Mouse (Mus musculus) lung, embryonic 16.5 days (tissue): Measurements from ENCODE around the gene Gm609. TPM values are rescaled to one million over a fixed set of nuclear protein-coding genes. Genes with fewer than 3 reads are reported as not detected.
A peak's percentile ranks its signal among the peaks of the same experiment; 100 is the strongest.

Experiments
- ATAC-seq: fragments of 200-750 bp; cut with Nextera tagmentation; 2 replicates; pipeline ENCODE4 v1.8.0; 2017; ENCODE audit warnings: low read depth, mild to moderate bottlenecking, moderate library complexity
- H3K27ac ChIP-seq: fragments of 300-500 bp; sonication (generic); 2 replicates; pipeline ENCODE4 v1.5.1; 2014; ENCODE audit warnings: mild to moderate bottlenecking, control low read depth, low read length
- H3K27me3 ChIP-seq: fragments of 300-500 bp; sonication (generic); 2 replicates; pipeline ENCODE4 v1.6.1; 2014; ENCODE audit warnings: low read depth, low read length, mixed read lengths; ENCODE audit not compliant: control insufficient read depth, insufficient read depth
- H3K36me3 ChIP-seq: fragments of 300-500 bp; sonication (generic); 2 replicates; pipeline ENCODE4 v1.6.1; 2014; ENCODE audit warnings: low read length; ENCODE audit not compliant: control insufficient read depth, insufficient read depth
- H3K4me1 ChIP-seq: fragments of 300-500 bp; sonication (generic); replicated peaks from 2 replicates; pipeline ENCODE4 v1.6.1; 2014; ENCODE audit warnings: low read length, mixed read lengths; ENCODE audit not compliant: control insufficient read depth, insufficient read depth
- H3K4me2 ChIP-seq: fragments of 300-500 bp; sonication (generic); 2 replicates; pipeline ENCODE4 v1.6.1; 2014; ENCODE audit warnings: low read depth, low read length, control low read depth
- H3K4me3 ChIP-seq: fragments of 300-500 bp; sonication (generic); 2 replicates; pipeline ENCODE4 v1.5.1; 2014; ENCODE audit warnings: mild to moderate bottlenecking, low read length, control low read depth
- H3K9ac ChIP-seq: fragments of 300-500 bp; sonication (generic); 2 replicates; pipeline ENCODE4 v1.6.1; 2014; ENCODE audit warnings: low read length, control low read depth
- H3K9me3 ChIP-seq: fragments of 300-500 bp; sonication (generic); 2 replicates; pipeline ENCODE4 v1.6.1; 2016; ENCODE audit warnings: low read length; ENCODE audit not compliant: control insufficient read depth
- WGBS: fragments of 180-500 bp; shearing (Covaris S2); extraction: QIAGEN DNeasy Blood & Tissue Kit; methylation state at CpG from one replicate; pipeline ENCODE4 v1.1.7; 2014; 5-methylcytosine and 5-hydroxymethylcytosine counted together
- polyA plus RNA-seq: library from polyadenylated mRNA; unstranded; fragments of >200 nt; fragmentation: Nextera tagmentation; extraction: Ambion mirVana; gene quantifications from 2 replicates; pipeline ENCODE4 v1.2.1, GENCODE M21; 2015

The Gm609 gene
- polyA plus RNA-seq, 1 experiment from 2014 or later = not detected

DNA sequence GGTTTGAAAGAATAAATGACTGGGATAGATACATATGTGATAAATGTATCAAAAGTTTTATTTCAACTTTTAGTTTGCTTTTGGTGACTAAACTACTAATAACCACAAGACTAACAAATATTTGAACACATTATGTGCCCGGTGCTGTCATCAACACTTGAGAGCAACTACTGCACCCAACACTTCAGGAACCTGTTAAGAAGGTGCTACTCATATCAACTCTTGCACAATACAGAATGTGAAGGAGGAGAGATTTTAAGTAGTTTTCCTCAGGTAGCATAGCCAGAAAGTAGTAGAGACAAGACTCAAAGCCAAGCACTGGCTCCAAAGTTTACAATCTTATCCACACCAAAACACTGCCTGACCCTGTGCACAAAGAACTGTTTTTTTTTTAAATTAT, 90.7 kb downstream of the Gm609 start:
- WGBS = 69% methylated on average over 1 of the region's 1 CpGs
- Histone ChIP-seq H3K27me3 (no peaks in the 10 kb centered on the region), H3K4me3 (no peak overlapping the region), H3K9me3 (no peaks in the 10 kb centered on the region), H3K36me3 (no peaks in the 10 kb centered on the region), H3K9ac (no peak overlapping the region), H3K4me2 (no peak overlapping the region), H3K27ac (no peak overlapping the region), H3K4me1 (peaks cover 13% of the 10 kb centered on the region)
- peak; percentile 48; the same call in 1 of the 2 replicates for ATAC-seq

GRCm38 (mm10) chr16:45399947-45400555, 92.7 kb downstream of the Gm609 start:
- Histone ChIP-seq H3K27ac (peak overlapping the region; percentile 73), H3K4me3 (no peak overlapping the region), H3K4me2 (no peak overlapping the region), H3K4me1 (peaks cover 13% of the 10 kb centered on the region), H3K9ac (0 out of 2 replicates have a peak overlapping the region, but pooled peaks have one; percentile 15), H3K36me3 (no peaks in the 10 kb centered on the region), H3K9me3 (no peaks in the 10 kb centered on the region), H3K27me3 (no peaks in the 10 kb centered on the region)
- ATAC-seq = peak; percentile 79
- 42% methylated on average over 9 of the region's 9 CpGs for WGBS

- Histone ChIP-seq H3K9ac (no peak overlapping the region), H3K36me3 (no peaks in the 10 kb centered on the region), H3K4me3 (no peak overlapping the region), H3K4me2 (no peak overlapping the region), H3K4me1 (peaks cover 13% of the 10 kb centered on the region), H3K9me3 (no peaks in the 10 kb centered on the region), H3K27ac (no peak overlapping the region), H3K27me3 (no peaks in the 10 kb centered on the region)
- WGBS = 64% methylated on average over 3 of the region's 3 CpGs
- ATAC-seq = no peak
Measured at GRCm38 (mm10) chr16:45399411-45399810, 93.4 kb downstream of the Gm609 start.

DNA sequence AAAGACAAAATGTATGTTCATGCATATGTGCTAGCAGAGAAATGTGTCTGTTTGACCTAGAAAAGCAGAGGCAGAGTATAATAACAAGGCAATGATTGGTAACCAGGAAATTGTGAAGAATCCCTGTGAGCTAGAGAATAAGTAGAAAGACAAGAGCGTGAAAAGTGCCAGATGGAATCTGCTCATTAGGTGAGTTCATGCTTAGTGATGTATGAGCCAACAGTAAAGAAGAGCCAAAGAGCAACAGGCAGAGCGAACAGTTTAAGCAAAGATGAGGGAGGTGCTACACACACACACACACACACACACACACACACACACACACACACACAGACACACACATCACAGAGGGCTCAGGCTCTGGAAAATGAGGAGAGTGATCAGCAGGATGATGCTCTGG, 95.3 kb downstream of the Gm609 start:
- H3K4me1 ChIP-seq = peaks cover 13% of the 10 kb centered on the region
- H3K9ac ChIP-seq = no peak overlapping the region
- H3K9me3 ChIP-seq = no peaks in the 10 kb centered on the region
- no peaks in the 10 kb centered on the region for H3K36me3 ChIP-seq
- no peak overlapping the region for H3K4me2 ChIP-seq
- no peaks in the 10 kb centered on the region for H3K27me3 ChIP-seq
- 86% methylated on average over 2 of the region's 2 CpGs for WGBS
- no peak overlapping the region for H3K27ac ChIP-seq
- no peak for ATAC-seq
- no peak overlapping the region for H3K4me3 ChIP-seq

GRCm38 (mm10) chr16:45392246-45392645, 100.5 kb downstream of the Gm609 start:
- H3K4me2 ChIP-seq = no peak overlapping the region
- H3K27me3 ChIP-seq = no peaks in the 10 kb centered on the region
- WGBS = 89% methylated on average over 6 of the region's 6 CpGs
- ATAC-seq = no peak
- H3K27ac ChIP-seq = no peak overlapping the region
- H3K36me3 ChIP-seq = no peaks in the 10 kb centered on the region
- no peak overlapping the region for H3K4me3 ChIP-seq
- H3K9me3 ChIP-seq = no peaks in the 10 kb centered on the region
- no peak overlapping the region for H3K9ac ChIP-seq
- 0 out of 2 replicates have a peak, but pooled peaks cover 2% of the 10 kb centered on the region for H3K4me1 ChIP-seq

GRCm38 (mm10) chr16:45391680-45392079, 101.1 kb downstream of the Gm609 start:
- 89% methylated on average over 3 of the region's 3 CpGs for WGBS
- H3K4me1 ChIP-seq = 0 out of 2 replicates have a peak, but pooled peaks cover 2% of the 10 kb centered on the region
- no peak overlapping the region for H3K4me3 ChIP-seq
- no peak for ATAC-seq
- H3K9me3 ChIP-seq = no peaks in the 10 kb centered on the region
- no peak overlapping the region for H3K4me2 ChIP-seq
- no peak overlapping the region for H3K9ac ChIP-seq
- H3K36me3 ChIP-seq = no peaks in the 10 kb centered on the region
- no peaks in the 10 kb centered on the region for H3K27me3 ChIP-seq
- H3K27ac ChIP-seq = no peak overlapping the region

- no peak for ATAC-seq
- no peak overlapping the region for H3K27ac ChIP-seq
- H3K36me3 ChIP-seq = no peaks in the 10 kb centered on the region
- no peak overlapping the region for H3K9ac ChIP-seq
- H3K4me3 ChIP-seq = no peak overlapping the region
- no peak overlapping the region for H3K4me2 ChIP-seq
- WGBS = 54% methylated on average over 5 of the region's 5 CpGs
- H3K4me1 ChIP-seq = 0 out of 2 replicates have a peak, but pooled peaks cover 2% of the 10 kb centered on the region
- no peaks in the 10 kb centered on the region for H3K9me3 ChIP-seq
- no peaks in the 10 kb centered on the region for H3K27me3 ChIP-seq
Measured at GRCm38 (mm10) chr16:45390286-45390956, 102.3 kb downstream of the Gm609 start.

- 0 out of 2 replicates have a peak, but pooled peaks cover 2% of the 10 kb centered on the region for H3K4me1 ChIP-seq
- WGBS = 66% methylated on average over 2 of the region's 2 CpGs
- H3K4me3 ChIP-seq = no peak overlapping the region
- H3K4me2 ChIP-seq = no peak overlapping the region
- no peaks in the 10 kb centered on the region for H3K36me3 ChIP-seq
- H3K9me3 ChIP-seq = no peaks in the 10 kb centered on the region
- no peak for ATAC-seq
- no peak overlapping the region for H3K27ac ChIP-seq
- no peaks in the 10 kb centered on the region for H3K27me3 ChIP-seq
- H3K9ac ChIP-seq = no peak overlapping the region
Measured at GRCm38 (mm10) chr16:45389833-45390232, 102.9 kb downstream of the Gm609 start.

- 95% methylated on average over 2 of the region's 2 CpGs for WGBS
- Histone ChIP-seq H3K27me3 (no peaks in the 10 kb centered on the region), H3K36me3 (no peaks in the 10 kb centered on the region), H3K4me2 (no peak overlapping the region), H3K27ac (no peak overlapping the region), H3K9me3 (no peaks in the 10 kb centered on the region), H3K9ac (no peak overlapping the region), H3K4me3 (no peak overlapping the region), H3K4me1 (0 out of 2 replicates have a peak, but pooled peaks cover 2% of the 10 kb centered on the region)
- ATAC-seq = no peak
Measured at GRCm38 (mm10) chr16:45389041-45389440, 103.7 kb downstream of the Gm609 start.
